Mouse (Mus musculus): ENCODE data around the gene Fdxacb1. TPM values are rescaled to one million over a fixed set of nuclear protein-coding genes. Genes with fewer than 3 reads are reported as not detected.

Fdxacb1 gene
- polyA plus RNA-seq, 1 experiment from 2014 or later = 6.5 TPM

GRCm38 (mm10) chr9:50767531-50768106 is 417 bp upstream of the Fdxacb1 start:
- ChIA-PET CTCF (interaction anchor here (0.8 to 3.9 kb wide), 15 partner anchors 9 to 58 kb away, joined by 3 to 33 read pairs (median 4); partner anchors contain the start of genes 2310030G06Rik and Hspb2), POLR2A (interaction anchor here (0.7 to 1.0 kb wide), 3 partner anchors 11 to 26 kb away, joined by 3 to 6 read pairs (median 3); no protein-coding TSS in a partner anchor)
- in situ Hi-C loops (cut with MboI; ENCODE audit: low pct_unique_long_range_greater_than_20kb) = loop anchor here (10.0 kb wide), 1 partner anchor 53 kb away; no protein-coding TSS in a partner anchor
- no peaks in the 10 kb centered on the region for H3K27me3 ChIP-seq
- ATAC-seq (no peak), DNase-seq (ENCODE audit: low read depth, low spot score) (no peak)
- no peak for TF ChIP-seq CTCF (IDR thresholded peaks at IDR 0.05)

- POLR2A ChIA-PET = interaction anchor here (1.8 kb wide), 1 partner anchor 16 kb away, joined by 5 read pairs; no protein-coding TSS in a partner anchor
- DNase-seq (ENCODE audit: low read depth, low spot score) (no peak), ATAC-seq (no peak)
- TF ChIP-seq CTCF (IDR thresholded peaks at IDR 0.05) = no peak
- no peaks in the 10 kb centered on the region for H3K27me3 ChIP-seq
- in situ Hi-C loops (cut with MboI; ENCODE audit: low pct_unique_long_range_greater_than_20kb) = no loop called here
- CTCF ChIA-PET = interaction anchor here (3.9 kb wide), 1 partner anchor 16 kb away, joined by 33 read pairs; the partner anchor contains the start of gene Hspb2
Measured at GRCm38 (mm10) chr9:50770011-50770410, 2.0 kb downstream of the Fdxacb1 start.

- H3K27me3 ChIP-seq = no peaks in the 10 kb centered on the region
- ChIA-PET CTCF (interaction anchor here (1.4 kb wide), 1 partner anchor 11 kb away, joined by 6 read pairs; no protein-coding TSS in a partner anchor), POLR2A (interaction anchor here (0.8 kb wide), 1 partner anchor 104 kb away, joined by 5 read pairs; no protein-coding TSS in a partner anchor)
- in situ Hi-C loops (cut with MboI; ENCODE audit: low pct_unique_long_range_greater_than_20kb) = no loop called here
- no peak for DNase-seq (ENCODE audit: low read depth, low spot score)
- ATAC-seq = no peak
- TF ChIP-seq CTCF (IDR thresholded peaks at IDR 0.05) = no peak
Measured at GRCm38 (mm10) chr9:50774026-50774462, 6.0 kb downstream of the Fdxacb1 start.

- ATAC-seq (peak; percentile 49), DNase-seq (ENCODE audit: low read depth, low spot score) (no peak)
- in situ Hi-C loops (cut with MboI; ENCODE audit: low pct_unique_long_range_greater_than_20kb) = no loop called here
- no peak for TF ChIP-seq CTCF (IDR thresholded peaks at IDR 0.05)
- H3K27me3 ChIP-seq = no peaks in the 10 kb centered on the region
- CTCF ChIA-PET = interaction anchor here (1.4 kb wide), 1 partner anchor 12 kb away, joined by 6 read pairs; no protein-coding TSS in a partner anchor
- POLR2A ChIA-PET = interaction anchor here (0.6 kb wide), 1 partner anchor 1664 kb away, joined by 3 read pairs; no protein-coding TSS in a partner anchor
Measured at GRCm38 (mm10) chr9:50774991-50775612, 7.1 kb downstream of the Fdxacb1 start, which contains the start of the genes Alg9 and 1110032A03Rik. TSS of gene Alg9 (plus strand) at chr9:50775019. TSS of gene 1110032A03Rik (minus strand) at chr9:50775520.

- H3K27me3 ChIP-seq = no peaks in the 10 kb centered on the region
- ChIA-PET POLR2A (no interaction called here), CTCF (no interaction called here)
- in situ Hi-C loops (cut with MboI; ENCODE audit: low pct_unique_long_range_greater_than_20kb) = no loop called here
- DNase-seq (ENCODE audit: low read depth, low spot score) (no peak), ATAC-seq (peak; percentile 33)
- TF ChIP-seq CTCF (IDR thresholded peaks at IDR 0.05) = no peak
Measured at GRCm38 (mm10) chr9:50775662-50776126, 7.7 kb downstream of the Fdxacb1 start.

- POLR2A ChIA-PET = no interaction called here
- CTCF ChIA-PET = interaction anchor here (1.2 kb wide), 1 partner anchor 25 kb away, joined by 3 read pairs; no protein-coding TSS in a partner anchor
- no peaks in the 10 kb centered on the region for H3K27me3 ChIP-seq
- DNase-seq (ENCODE audit: low read depth, low spot score) (no peak), ATAC-seq (no peak)
- TF ChIP-seq CTCF (IDR thresholded peaks at IDR 0.05) = no peak
- in situ Hi-C loops (cut with MboI; ENCODE audit: low pct_unique_long_range_greater_than_20kb) = no loop called here
Measured at GRCm38 (mm10) chr9:50776162-50776760, 8.2 kb downstream of the Fdxacb1 start.

GRCm38 (mm10) chr9:50782155-50782554 is 14.1 kb downstream of the Fdxacb1 start:
- ATAC-seq (no peak), DNase-seq (ENCODE audit: low read depth, low spot score) (no peak)
- H3K27me3 ChIP-seq = no peaks in the 10 kb centered on the region
- in situ Hi-C loops (cut with MboI; ENCODE audit: low pct_unique_long_range_greater_than_20kb) = no loop called here
- TF ChIP-seq CTCF (IDR thresholded peaks at IDR 0.05) = peak; percentile 81
- ChIA-PET CTCF (interaction anchor here (1.7 kb wide), 1 partner anchor 14 kb away, joined by 6 read pairs; the partner anchor contains the start of gene Fdxacb1), POLR2A (no interaction called here)

- in situ Hi-C loops (cut with MboI; ENCODE audit: low pct_unique_long_range_greater_than_20kb) = no loop called here
- DNase-seq (ENCODE audit: low read depth, low spot score) (no peak), ATAC-seq (no peak)
- ChIA-PET POLR2A (no interaction called here), CTCF (no interaction called here)
- no peaks in the 10 kb centered on the region for H3K27me3 ChIP-seq
- TF ChIP-seq CTCF (IDR thresholded peaks at IDR 0.05) = no peak
Measured at GRCm38 (mm10) chr9:50795266-50795665, 27.2 kb downstream of the Fdxacb1 start.

GRCm38 (mm10) chr9:50796776-50797175 is 28.7 kb downstream of the Fdxacb1 start:
- DNase-seq (ENCODE audit: low read depth, low spot score) (no peak), ATAC-seq (no peak)
- POLR2A ChIA-PET = no interaction called here
- CTCF ChIA-PET = no interaction called here
- no peak for TF ChIP-seq CTCF (IDR thresholded peaks at IDR 0.05)
- H3K27me3 ChIP-seq = no peaks in the 10 kb centered on the region
- in situ Hi-C loops (cut with MboI; ENCODE audit: low pct_unique_long_range_greater_than_20kb) = no loop called here

GRCm38 (mm10) chr9:50797641-50798040 is 29.6 kb downstream of the Fdxacb1 start:
- DNase-seq (ENCODE audit: low read depth, low spot score) (no peak), ATAC-seq (no peak)
- H3K27me3 ChIP-seq = no peaks in the 10 kb centered on the region
- TF ChIP-seq CTCF (IDR thresholded peaks at IDR 0.05) = no peak
- in situ Hi-C loops (cut with MboI; ENCODE audit: low pct_unique_long_range_greater_than_20kb) = no loop called here
- CTCF ChIA-PET = no interaction called here
- POLR2A ChIA-PET = no interaction called here
